Mouse (Mus musculus) embryonic stem cell, embryonic (primary cell): Measurements from ENCODE around the gene Lefty2.

ENCODE experiments used
- CTCF ChIA-PET, 4 experiments: fragments of 300-600 bp in 2 of 4; fragments of 350-600 bp in 2 of 4; sonication (Branson Sonifier 250); formaldehyde crosslinking; loops; one replicate each; lab custom pipeline; 2022; ENCODE audit warnings: inconsistent platforms in 2 of 4; lab: Charles Lee
- POLR2A ChIA-PET, 4 experiments: fragments of 300-600 bp in 2 of 4; fragments of 350-600 bp in 2 of 4; sonication (Branson Sonifier 250); formaldehyde crosslinking; loops; one replicate each; lab custom pipeline; 2022; ENCODE audit warnings: antibody characterized with exemption in 4 of 4, inconsistent platforms in 1 of 4; lab: Charles Lee

Gene Lefty2

DNA sequence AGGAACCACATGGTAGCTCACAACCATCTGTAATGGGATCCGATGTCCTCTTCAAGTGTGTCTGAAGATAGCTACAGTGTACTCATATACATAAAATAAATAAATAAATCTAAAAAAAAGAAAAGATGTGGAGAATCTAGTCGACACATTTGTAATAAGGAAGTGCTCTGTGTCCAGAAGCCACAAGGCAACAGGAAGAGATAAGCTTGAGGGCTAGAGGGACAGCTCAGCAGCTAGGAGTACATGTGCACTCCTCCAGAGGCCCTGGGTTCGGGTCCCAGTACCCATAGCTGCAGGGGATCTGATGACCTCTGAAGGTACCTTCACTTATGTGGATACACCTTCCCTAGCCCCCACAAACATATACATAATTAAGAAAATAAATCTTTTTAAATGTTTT, 11.1 kb upstream of the Lefty2 start:
- ChIA-PET POLR2A (interaction anchor here in 2 of 4 experiments (0.7 to 1.7 kb wide), 8 partner anchors 8 to 70 kb away, joined by 3 to 7 read pairs (median 5); partner anchors contain the start of gene Lefty1 (in 1 of the 2)), CTCF (no interaction called here)

DNA sequence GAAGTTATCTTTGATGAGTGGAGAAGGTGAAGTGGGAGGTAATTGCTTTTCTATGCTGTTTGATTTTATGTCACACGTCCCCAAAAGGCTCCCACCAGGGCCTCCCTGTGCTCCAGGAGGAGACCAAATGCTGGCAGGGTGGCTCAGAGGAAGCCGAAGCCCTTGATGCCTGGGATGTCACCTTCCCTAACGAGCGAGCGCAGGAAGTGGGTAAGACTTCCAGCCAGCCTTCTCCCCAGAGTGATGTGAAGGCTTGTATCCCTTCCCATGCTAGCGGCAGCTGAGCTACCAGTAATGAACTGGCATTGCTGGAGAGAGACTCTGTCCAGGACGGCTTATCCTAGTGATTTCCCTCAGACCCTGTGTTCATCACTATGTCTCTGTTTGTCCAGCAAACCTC, 9.2 kb upstream of the Lefty2 start:
- ChIA-PET CTCF (interaction anchor here in 3 of 4 experiments (0.6 to 1.2 kb wide), 4 partner anchors 18 to 91 kb away, joined by 3 to 8 read pairs (median 4); no protein-coding TSS in a partner anchor), POLR2A (interaction anchor here in 3 of 4 experiments (0.5 to 8.2 kb wide), 26 partner anchors 8 to 339 kb away, joined by 3 to 275 read pairs (median 4); partner anchors contain the start of genes Lefty1 (in 2 of the 3), Lefty2 (in 2 of the 3), Pycr2 (in 2 of the 3) and Sde2 (in 1 of the 3))

GRCm38 (mm10) chr1:180884484-180884883, 8.4 kb upstream of the Lefty2 start:
- POLR2A ChIA-PET, result interaction anchor here in 3 of 4 experiments (0.5 to 8.2 kb wide), 26 partner anchors 9 to 167 kb away, joined by 3 to 275 read pairs (median 4); partner anchors contain the start of genes Lefty1 (in 2 of the 3), Lefty2 (in 2 of the 3), Pycr2 (in 2 of the 3) and Sde2 (in 1 of the 3)

GRCm38 (mm10) chr1:180888556-180889042, 4.3 kb upstream of the Lefty2 start:
- CTCF ChIA-PET, result interaction anchor here (0.5 to 3.9 kb wide), 33 partner anchors 8 to 344 kb away, joined by 3 to 46 read pairs (median 5); partner anchors contain the start of genes Pycr2 (in 2 of the 4), Lefty1 (in 1 of the 4) and Sde2 (in 1 of the 4)
- POLR2A ChIA-PET, result interaction anchor here (0.6 to 8.2 kb wide), 123 partner anchors 9 to 1293 kb away, joined by 3 to 275 read pairs (median 5); partner anchors contain the start of genes Pycr2 (in 4 of the 4), Sde2 (in 4 of the 4), H3f3a (in 3 of the 4) and Lefty1 (in 3 of the 4)

More at GRCm38 (mm10) chr1:180884484-180884883, 8.4 kb upstream of the Lefty2 start:
- CTCF ChIA-PET, result interaction anchor here in 2 of 4 experiments (0.9 to 1.2 kb wide), 2 partner anchors 27 to 90 kb away, joined by 3 to 4 read pairs; no protein-coding TSS in a partner anchor

DNA sequence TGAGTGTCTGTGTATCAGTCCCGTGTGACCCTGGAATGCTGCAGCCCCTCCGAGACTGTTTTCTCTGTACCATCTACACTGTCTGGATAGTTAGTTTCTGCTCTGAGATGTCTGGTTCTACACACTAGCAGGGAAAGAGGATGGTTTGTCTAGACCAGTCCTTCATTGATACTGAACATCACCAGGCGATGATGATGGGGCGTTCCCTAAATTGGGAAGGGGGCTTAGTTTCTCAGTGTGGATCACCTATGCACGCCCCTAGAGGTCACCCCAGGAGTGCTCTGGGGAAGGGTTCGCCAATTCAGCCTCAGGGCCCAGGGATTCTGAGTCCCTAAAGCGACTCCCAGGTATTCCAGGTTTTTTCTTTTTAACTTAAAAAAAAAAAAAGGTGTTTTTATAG, 3.7 kb upstream of the Lefty2 start:
- ChIA-PET POLR2A (interaction anchor here (0.6 to 8.2 kb wide), 133 partner anchors 8 to 1293 kb away, joined by 3 to 275 read pairs (median 5); partner anchors contain the start of genes Pycr2 (in 4 of the 4), Sde2 (in 4 of the 4), Lefty1 (in 3 of the 4) and Tmem63a (in 3 of the 4)), CTCF (interaction anchor here (0.5 to 3.9 kb wide), 46 partner anchors 9 to 694 kb away, joined by 3 to 46 read pairs (median 5); partner anchors contain the start of genes Lefty1 (in 1 of the 4), Pycr2 (in 1 of the 4) and Sde2 (in 1 of the 4))

- CTCF ChIA-PET, result interaction anchor here (0.7 to 3.9 kb wide), 35 partner anchors 10 to 695 kb away, joined by 3 to 46 read pairs (median 5); partner anchors contain the start of genes Lefty1 (in 1 of the 4), Pycr2 (in 1 of the 4) and Sde2 (in 1 of the 4)
- POLR2A ChIA-PET, result interaction anchor here (0.6 to 8.2 kb wide), 82 partner anchors 8 to 1132 kb away, joined by 3 to 275 read pairs (median 9); partner anchors contain the start of genes Lefty1 (in 3 of the 4), Pycr2 (in 3 of the 4), Sde2 (in 3 of the 4) and Tmem63a (in 3 of the 4)
Measured at GRCm38 (mm10) chr1:180889841-180890240, 3.1 kb upstream of the Lefty2 start.

GRCm38 (mm10) chr1:180894088-180894987, 1.4 kb downstream of the Lefty2 start:
- ChIA-PET CTCF (interaction anchor here in 2 of 4 experiments (0.6 to 3.4 kb wide), 5 partner anchors 9 to 30 kb away, joined by 3 to 11 read pairs (median 4); partner anchors contain the start of gene Pycr2 (in 1 of the 2)), POLR2A (interaction anchor here (0.6 to 4.7 kb wide), 36 partner anchors 9 to 525 kb away, joined by 3 to 80 read pairs (median 5); partner anchors contain the start of genes Pycr2 (in 3 of the 4), Lefty1 (in 2 of the 4), H3f3a (in 1 of the 4) and Sde2 (in 1 of the 4))

DNA sequence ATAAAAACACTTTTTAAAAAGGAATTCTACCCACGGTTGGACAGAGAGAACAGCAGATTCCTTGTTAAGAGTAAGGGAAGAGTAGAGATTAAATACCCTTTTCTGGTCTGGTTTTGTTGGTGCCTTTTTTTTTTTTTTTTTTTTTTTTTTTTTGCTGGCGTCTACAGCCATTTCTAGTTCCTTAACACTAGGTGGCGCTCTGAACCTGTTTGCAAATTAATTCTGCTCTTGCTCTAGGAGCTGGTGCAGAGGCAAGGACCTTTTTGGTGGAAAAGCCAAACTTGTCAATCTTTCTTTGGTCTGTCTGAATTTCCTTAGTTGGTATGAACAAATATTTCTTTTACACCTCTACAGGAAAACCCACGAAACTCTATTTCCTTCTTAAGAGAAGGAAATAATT, 8.2 kb downstream of the Lefty2 start:
- POLR2A ChIA-PET, result interaction anchor here (0.5 to 14.4 kb wide), 41 partner anchors 9 to 1518 kb away, joined by 3 to 373 read pairs (median 4); partner anchors contain the start of genes Lefty1 (in 2 of the 4), Tmem63a (in 2 of the 4) and Sde2 (in 1 of the 4)
- CTCF ChIA-PET, result interaction anchor here (0.5 to 1.4 kb wide), 75 partner anchors 8 to 1075 kb away, joined by 3 to 29 read pairs (median 4); partner anchors contain the start of gene Lefty1 (in 3 of the 4)

- ChIA-PET POLR2A (interaction anchor here (0.5 to 15.8 kb wide), 52 partner anchors 8 to 1200 kb away, joined by 3 to 373 read pairs (median 8); partner anchors contain the start of genes Sde2 (in 3 of the 4), Lefty1 (in 2 of the 4), Lefty2 (in 2 of the 4) and Tmem63a (in 2 of the 4)), CTCF (interaction anchor here in 3 of 4 experiments (0.5 to 5.6 kb wide), 24 partner anchors 8 to 166 kb away, joined by 3 to 46 read pairs (median 6); partner anchors contain the start of genes Lefty2 (in 2 of the 3) and Tmem63a (in 1 of the 3))
Measured at GRCm38 (mm10) chr1:180902915-180903314, 10.0 kb downstream of the Lefty2 start.

DNA sequence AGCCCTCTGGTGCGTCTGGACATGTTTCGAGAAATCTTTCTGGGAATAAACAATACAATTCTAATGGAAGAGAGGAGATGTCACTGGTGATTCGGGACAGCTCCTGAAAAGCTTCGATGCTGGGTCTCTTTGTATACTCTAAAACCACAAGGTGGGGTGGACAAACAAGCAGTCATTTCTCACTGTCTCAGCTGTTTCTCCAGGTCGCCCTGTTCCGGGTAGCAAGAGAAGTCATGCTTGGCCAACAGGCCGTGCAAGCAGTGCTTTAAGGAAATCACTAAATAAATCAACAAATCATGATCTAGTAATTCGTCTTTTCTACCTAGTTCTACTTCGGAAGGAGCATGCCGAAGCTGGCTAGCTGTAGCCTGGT, 10.7 kb downstream of the Lefty2 start:
- ChIA-PET CTCF (interaction anchor here in 3 of 4 experiments (0.9 to 5.6 kb wide), 21 partner anchors 8 to 119 kb away, joined by 3 to 46 read pairs (median 4); partner anchors contain the start of genes Lefty2 (in 2 of the 3) and Tmem63a (in 1 of the 3)), POLR2A (interaction anchor here (0.5 to 15.8 kb wide), 61 partner anchors 7 to 266 kb away, joined by 3 to 373 read pairs (median 6); partner anchors contain the start of genes Lefty1 (in 3 of the 4), Sde2 (in 3 of the 4), H3f3a (in 2 of the 4) and Lefty2 (in 2 of the 4))

- ChIA-PET CTCF (interaction anchor here (0.9 to 5.6 kb wide), 22 partner anchors 8 to 126 kb away, joined by 3 to 46 read pairs (median 4); partner anchors contain the start of genes Lefty2 (in 2 of the 4) and Tmem63a (in 1 of the 4)), POLR2A (interaction anchor here (0.5 to 15.8 kb wide), 64 partner anchors 9 to 266 kb away, joined by 3 to 373 read pairs (median 6); partner anchors contain the start of genes Lefty1 (in 3 of the 4), Sde2 (in 3 of the 4), H3f3a (in 2 of the 4) and Lefty2 (in 2 of the 4))
Measured at GRCm38 (mm10) chr1:180904039-180904814, 11.3 kb downstream of the Lefty2 start, which contains the start of gene Pycr2. Gene Pycr2, plus strand, starts transcription at chr1:180904293.

DNA sequence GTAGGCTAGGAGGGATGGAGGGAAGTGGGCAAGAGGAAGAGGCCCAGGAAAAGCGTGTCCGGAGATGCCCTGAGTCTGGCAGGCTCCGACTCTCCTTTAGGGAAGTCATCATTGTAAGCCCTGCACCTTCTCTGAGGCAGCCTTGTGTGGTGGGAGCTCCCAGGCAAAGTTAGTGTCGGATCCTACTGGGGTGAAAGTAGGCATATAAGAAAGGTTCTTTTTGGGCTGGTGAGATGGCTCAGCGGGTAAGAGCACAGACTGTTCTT, 11.8 kb downstream of the Lefty2 start:
- ChIA-PET POLR2A (interaction anchor here (0.5 to 15.8 kb wide), 58 partner anchors 8 to 1579 kb away, joined by 3 to 373 read pairs (median 6); partner anchors contain the start of genes Lefty1 (in 2 of the 4), Lefty2 (in 2 of the 4), Sde2 (in 2 of the 4) and Tmem63a (in 2 of the 4)), CTCF (interaction anchor here (0.9 to 5.6 kb wide), 19 partner anchors 9 to 127 kb away, joined by 3 to 46 read pairs (median 5); partner anchors contain the start of genes Lefty2 (in 1 of the 4) and Tmem63a (in 1 of the 4))

GRCm38 (mm10) chr1:180905307-180905706, 12.4 kb downstream of the Lefty2 start:
- POLR2A ChIA-PET, result interaction anchor here (0.5 to 15.8 kb wide), 44 partner anchors 10 to 1579 kb away, joined by 3 to 373 read pairs (median 8); partner anchors contain the start of genes Lefty1 (in 3 of the 4), Lefty2 (in 2 of the 4), Sde2 (in 2 of the 4) and Tmem63a (in 2 of the 4)
- CTCF ChIA-PET, result interaction anchor here (0.5 to 5.6 kb wide), 20 partner anchors 11 to 127 kb away, joined by 3 to 46 read pairs (median 4); no protein-coding TSS in a partner anchor

DNA sequence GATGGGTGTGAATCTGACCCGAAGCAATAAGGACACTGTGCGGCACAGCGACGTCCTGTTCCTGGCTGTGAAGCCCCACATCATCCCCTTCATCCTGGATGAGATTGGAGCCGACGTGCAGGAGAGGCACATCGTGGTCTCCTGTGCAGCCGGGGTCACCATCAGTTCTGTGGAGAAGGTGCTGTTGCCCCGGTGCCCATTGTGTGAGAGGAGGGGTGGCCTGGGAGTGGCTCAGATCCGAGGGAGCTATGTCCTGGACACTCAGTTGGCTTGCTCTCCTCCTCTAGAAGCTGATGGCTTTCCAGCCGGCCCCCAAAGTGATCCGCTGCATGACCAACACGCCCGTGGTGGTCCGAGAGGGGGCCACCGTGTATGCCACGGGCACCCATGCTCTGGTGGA, 13.0 kb downstream of the Lefty2 start:
- POLR2A ChIA-PET, result interaction anchor here (0.6 to 15.8 kb wide), 43 partner anchors 9 to 325 kb away, joined by 3 to 373 read pairs (median 6); partner anchors contain the start of genes Lefty1 (in 3 of the 4), Sde2 (in 3 of the 4), Lefty2 (in 2 of the 4) and Tmem63a (in 2 of the 4)
- CTCF ChIA-PET, result interaction anchor here (0.5 to 5.6 kb wide), 20 partner anchors 10 to 128 kb away, joined by 3 to 46 read pairs (median 4); no protein-coding TSS in a partner anchor
